Mouse (Mus musculus): Measurements from ENCODE around the gene Atp8b4. TPM values are rescaled to one million over a fixed set of nuclear protein-coding genes. Genes with fewer than 3 reads are reported as not detected.

Atp8b4 gene
- polyA plus RNA-seq, 1 experiment from 2014 or later = 5.2 TPM

- Histone ChIP-seq H3K4me3 (ENCODE audit: low read depth, low read length) (no peak overlapping the region), H3K9ac (replicated peaks) (no peak overlapping the region), H3K36me3 (replicated peaks; ENCODE audit: insufficient read depth, low read length) (no peaks in the 10 kb centered on the region), H3K27me3 (ENCODE audit: insufficient read depth, low read length) (no peaks in the 10 kb centered on the region), H3K4me1 (ENCODE audit: insufficient read depth) (peaks cover 10% of the 10 kb centered on the region), H3K9me3 (ENCODE audit: low read length) (no peaks in the 10 kb centered on the region), H3K27ac (ENCODE audit: low read depth) (peak overlapping the region; percentile 46), H3K4me2 (ENCODE audit: low read depth, low read length) (no peak overlapping the region)
- ATAC-seq (no peak), DNase-seq (no peak)
- TF ChIP-seq CTCF (IDR thresholded peaks at IDR 0.05; ENCODE audit: low read depth) (no peak), EP300 (IDR thresholded peaks at IDR 0.05; ENCODE audit: low read depth) (no peak)
- 63% methylated on average over 14 of the region's 14 CpGs for WGBS (ENCODE audit: insufficient replicate concordance)
Observed at GRCm38 (mm10) chr2:126363745-126364725, 136.4 kb downstream of the Atp8b4 start.

GRCm38 (mm10) chr2:126363050-126363744 is 137.3 kb downstream of the Atp8b4 start:
- H3K27ac ChIP-seq (ENCODE audit: low read depth) = peak overlapping the region; percentile 46
- no peak overlapping the region for H3K4me3 ChIP-seq (ENCODE audit: low read depth, low read length)
- H3K36me3 ChIP-seq (replicated peaks; ENCODE audit: insufficient read depth, low read length) = no peaks in the 10 kb centered on the region
- peak; percentile 45 for ATAC-seq
- H3K9ac ChIP-seq (replicated peaks) = no peak overlapping the region
- TF ChIP-seq EP300 (IDR thresholded peaks at IDR 0.05; ENCODE audit: low read depth) = no peak
- TF ChIP-seq CTCF (IDR thresholded peaks at IDR 0.05; ENCODE audit: low read depth) = peak; percentile 94
- H3K4me1 ChIP-seq (ENCODE audit: insufficient read depth) = peaks cover 10% of the 10 kb centered on the region
- peak; percentile 86 for DNase-seq
- H3K9me3 ChIP-seq (ENCODE audit: low read length) = no peaks in the 10 kb centered on the region
- WGBS (ENCODE audit: insufficient replicate concordance) = 28% methylated on average over 7 of the region's 7 CpGs
- H3K4me2 ChIP-seq (ENCODE audit: low read depth, low read length) = no peak overlapping the region
- H3K27me3 ChIP-seq (ENCODE audit: insufficient read depth, low read length) = no peaks in the 10 kb centered on the region

- H3K9ac ChIP-seq (replicated peaks) = no peak overlapping the region
- no peaks in the 10 kb centered on the region for H3K9me3 ChIP-seq (ENCODE audit: low read length)
- no peak overlapping the region for H3K4me3 ChIP-seq (ENCODE audit: low read depth, low read length)
- H3K4me2 ChIP-seq (ENCODE audit: low read depth, low read length) = no peak overlapping the region
- ATAC-seq (no peak), DNase-seq (no peak)
- no peak overlapping the region for H3K27ac ChIP-seq (ENCODE audit: low read depth)
- TF ChIP-seq EP300 (IDR thresholded peaks at IDR 0.05; ENCODE audit: low read depth) (no peak), CTCF (IDR thresholded peaks at IDR 0.05; ENCODE audit: low read depth) (no peak)
- no peaks in the 10 kb centered on the region for H3K36me3 ChIP-seq (replicated peaks; ENCODE audit: insufficient read depth, low read length)
- H3K27me3 ChIP-seq (ENCODE audit: insufficient read depth, low read length) = no peaks in the 10 kb centered on the region
- WGBS (ENCODE audit: insufficient replicate concordance) = 43% methylated on average over 21 of the region's 21 CpGs
- peaks cover 10% of the 10 kb centered on the region for H3K4me1 ChIP-seq (ENCODE audit: insufficient read depth)
Observed at GRCm38 (mm10) chr2:126361131-126361810, 139.2 kb downstream of the Atp8b4 start.

GRCm38 (mm10) chr2:126360688-126361087 is 139.8 kb downstream of the Atp8b4 start:
- Histone ChIP-seq H3K9me3 (ENCODE audit: low read length) (no peaks in the 10 kb centered on the region), H3K27ac (ENCODE audit: low read depth) (no peak overlapping the region), H3K4me3 (ENCODE audit: low read depth, low read length) (no peak overlapping the region), H3K36me3 (replicated peaks; ENCODE audit: insufficient read depth, low read length) (no peaks in the 10 kb centered on the region), H3K9ac (replicated peaks) (no peak overlapping the region), H3K27me3 (ENCODE audit: insufficient read depth, low read length) (no peaks in the 10 kb centered on the region), H3K4me1 (ENCODE audit: insufficient read depth) (peaks cover 10% of the 10 kb centered on the region), H3K4me2 (ENCODE audit: low read depth, low read length) (no peak overlapping the region)
- WGBS (ENCODE audit: insufficient replicate concordance) = 77% methylated on average over 6 of the region's 6 CpGs
- no peak for ATAC-seq
- TF ChIP-seq EP300 (IDR thresholded peaks at IDR 0.05; ENCODE audit: low read depth) = no peak
- no peak for TF ChIP-seq CTCF (IDR thresholded peaks at IDR 0.05; ENCODE audit: low read depth)
- DNase-seq = no peak

GRCm38 (mm10) chr2:126359965-126360364 is 140.5 kb downstream of the Atp8b4 start:
- ATAC-seq (peak; percentile 68), DNase-seq (no peak)
- H3K27me3 ChIP-seq (ENCODE audit: insufficient read depth, low read length) = no peaks in the 10 kb centered on the region
- peaks cover 10% of the 10 kb centered on the region for H3K4me1 ChIP-seq (ENCODE audit: insufficient read depth)
- TF ChIP-seq EP300 (IDR thresholded peaks at IDR 0.05; ENCODE audit: low read depth) (no peak), CTCF (IDR thresholded peaks at IDR 0.05; ENCODE audit: low read depth) (no peak)
- H3K4me2 ChIP-seq (ENCODE audit: low read depth, low read length) = no peak overlapping the region
- no peaks in the 10 kb centered on the region for H3K9me3 ChIP-seq (ENCODE audit: low read length)
- peak overlapping the region; percentile 68; the same call in 1 of the 2 replicates for H3K27ac ChIP-seq (ENCODE audit: low read depth)
- 54% methylated on average over 3 of the region's 3 CpGs for WGBS (ENCODE audit: insufficient replicate concordance)
- no peaks in the 10 kb centered on the region for H3K36me3 ChIP-seq (replicated peaks; ENCODE audit: insufficient read depth, low read length)
- no peak overlapping the region for H3K9ac ChIP-seq (replicated peaks)
- no peak overlapping the region for H3K4me3 ChIP-seq (ENCODE audit: low read depth, low read length)

Data from liver, postnatal 0 days (tissue).